Mouse (Mus musculus): ENCODE measurements around the gene Tmem143. TPM values are rescaled to one million over a fixed set of nuclear protein-coding genes. Genes with fewer than 3 reads are reported as not detected.
A peak's percentile ranks its signal among the peaks of the same experiment; 100 is the strongest.

Gene Tmem143
- polyA plus RNA-seq, 1 experiment from 2014 or later = 3.5 TPM

DNA sequence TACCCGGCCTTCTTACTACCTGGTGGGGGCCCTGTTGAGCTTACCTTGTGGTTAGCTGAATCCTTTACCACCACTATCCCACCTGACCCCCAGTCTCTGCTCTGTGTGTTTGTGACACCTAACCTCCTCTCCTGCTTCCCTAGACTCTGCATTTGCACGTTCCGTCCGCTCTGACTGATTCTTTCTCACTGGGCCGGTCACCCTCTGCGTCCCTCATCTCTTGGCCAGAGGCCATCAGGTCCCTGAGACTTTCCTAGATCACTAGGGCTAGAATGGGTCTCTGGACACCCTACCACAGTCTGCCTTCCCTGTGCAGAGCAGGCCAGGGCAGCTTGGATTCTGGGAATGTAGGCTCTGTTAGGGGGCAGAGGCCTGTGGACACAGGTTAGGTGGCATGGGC lies 17.3 kb downstream of the Tmem143 start:
- H3K27ac ChIP-seq (ENCODE audit: low read depth) = no peak overlapping the region
- H3K9ac ChIP-seq (replicated peaks) = no peak overlapping the region
- no peak for ATAC-seq
- no peak for TF ChIP-seq EP300 (IDR thresholded peaks at IDR 0.05; ENCODE audit: low read depth)
- TF ChIP-seq CTCF (IDR thresholded peaks at IDR 0.05; ENCODE audit: low read depth) = no peak
- 89% methylated on average over 6 of the region's 6 CpGs for WGBS (ENCODE audit: insufficient replicate concordance)
- H3K4me3 ChIP-seq (ENCODE audit: low read depth, low read length) = no peak overlapping the region
- peaks cover 17% of the 10 kb centered on the region for H3K4me1 ChIP-seq (ENCODE audit: insufficient read depth)
- H3K27me3 ChIP-seq (ENCODE audit: insufficient read depth, low read length) = no peaks in the 10 kb centered on the region
- H3K9me3 ChIP-seq (ENCODE audit: low read length) = peaks cover 2% of the 10 kb centered on the region; the same call in 1 of the 2 replicates
- DNase-seq = no peak
- peaks cover 26% of the 10 kb centered on the region for H3K36me3 ChIP-seq (replicated peaks; ENCODE audit: insufficient read depth, low read length)
- H3K4me2 ChIP-seq (ENCODE audit: low read depth, low read length) = no peak overlapping the region

- Histone ChIP-seq H3K27me3 (ENCODE audit: insufficient read depth, low read length) (no peaks in the 10 kb centered on the region), H3K4me1 (ENCODE audit: insufficient read depth) (peaks cover 26% of the 10 kb centered on the region), H3K9ac (replicated peaks) (no peak overlapping the region), H3K4me3 (ENCODE audit: low read depth, low read length) (no peak overlapping the region), H3K27ac (ENCODE audit: low read depth) (no peak overlapping the region), H3K36me3 (replicated peaks; ENCODE audit: insufficient read depth, low read length) (peaks cover 19% of the 10 kb centered on the region), H3K9me3 (ENCODE audit: low read length) (no peaks in the 10 kb centered on the region), H3K4me2 (ENCODE audit: low read depth, low read length) (no peak overlapping the region)
- 78% methylated on average over 5 of the region's 5 CpGs for WGBS (ENCODE audit: insufficient replicate concordance)
- TF ChIP-seq EP300 (IDR thresholded peaks at IDR 0.05; ENCODE audit: low read depth) (no peak), CTCF (IDR thresholded peaks at IDR 0.05; ENCODE audit: low read depth) (no peak)
- DNase-seq (no peak), ATAC-seq (no peak)
These were observed 18.3 kb downstream of the Tmem143 start for GRCm38 (mm10) chr7:45915011-45915410.

DNA sequence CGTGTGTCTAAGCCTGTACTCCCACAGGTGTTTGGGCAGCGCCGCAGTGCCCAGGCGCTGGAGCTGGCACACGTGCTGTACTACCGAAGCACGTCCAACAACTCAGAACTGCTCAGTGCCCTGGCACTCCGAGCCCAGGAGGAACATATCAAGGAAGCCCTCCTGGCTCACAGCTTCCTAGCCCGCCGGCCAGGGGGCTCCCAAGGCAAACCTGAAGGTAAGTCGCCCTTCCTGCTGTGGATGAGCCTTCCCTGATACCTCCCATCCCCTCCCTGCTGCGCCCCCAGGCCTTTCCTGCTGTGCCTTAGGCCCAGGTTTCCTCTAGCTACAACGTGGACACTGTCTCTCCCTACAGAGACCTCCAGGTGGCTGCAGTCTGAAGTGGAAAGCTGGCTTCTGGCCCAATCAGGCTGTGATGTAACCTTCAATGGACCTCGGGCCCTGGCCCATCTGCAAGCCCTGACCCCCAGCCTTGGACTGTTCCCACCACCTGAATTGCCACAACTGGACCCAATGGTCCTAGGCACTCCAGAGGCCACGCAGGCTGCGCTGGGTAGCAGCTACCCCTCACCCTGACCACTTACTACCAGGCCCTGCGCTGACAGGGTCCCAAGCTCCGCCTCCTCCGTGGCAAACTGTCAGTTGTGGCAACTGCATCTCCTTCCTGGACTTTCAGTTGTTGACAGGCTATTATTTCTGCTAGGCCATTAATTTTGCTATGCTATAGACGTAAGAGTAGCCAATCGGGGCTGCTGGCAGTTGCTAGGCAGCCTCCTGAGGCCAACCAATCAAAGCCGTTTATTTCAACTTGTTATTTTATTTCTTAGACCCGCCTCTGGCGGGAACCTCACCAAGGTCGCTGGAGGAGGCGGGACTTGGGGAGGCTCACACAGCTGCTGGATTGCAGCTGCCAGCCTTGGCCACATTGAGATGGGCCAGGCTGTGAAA lies 19.6 kb downstream of the Tmem143 start:
- peak overlapping the region; percentile 59 for H3K27ac ChIP-seq (ENCODE audit: low read depth)
- H3K9ac ChIP-seq (replicated peaks) = peak overlapping the region; percentile 58
- peak overlapping the region; percentile 64 for H3K4me2 ChIP-seq (ENCODE audit: low read depth, low read length)
- peak; percentile 79 for ATAC-seq
- no peak for TF ChIP-seq EP300 (IDR thresholded peaks at IDR 0.05; ENCODE audit: low read depth)
- TF ChIP-seq CTCF (IDR thresholded peaks at IDR 0.05; ENCODE audit: low read depth) = 0 out of 2 replicates have a peak, but pooled peaks have one; percentile 13
- peak; percentile 77 for DNase-seq
- no peaks in the 10 kb centered on the region for H3K27me3 ChIP-seq (ENCODE audit: insufficient read depth, low read length)
- WGBS (ENCODE audit: insufficient replicate concordance) = 35% methylated on average over 26 of the region's 26 CpGs
- peaks cover 16% of the 10 kb centered on the region for H3K36me3 ChIP-seq (replicated peaks; ENCODE audit: insufficient read depth, low read length)
- peaks cover 35% of the 10 kb centered on the region for H3K4me1 ChIP-seq (ENCODE audit: insufficient read depth)
- peak overlapping the region; percentile 36 for H3K4me3 ChIP-seq (ENCODE audit: low read depth, low read length)
- H3K9me3 ChIP-seq (ENCODE audit: low read length) = no peaks in the 10 kb centered on the region

GRCm38 (mm10) chr7:45917004-45917704 lies 20.4 kb downstream of the Tmem143 start:
- DNase-seq (no peak), ATAC-seq (no peak)
- no peak for TF ChIP-seq EP300 (IDR thresholded peaks at IDR 0.05; ENCODE audit: low read depth)
- peaks cover 44% of the 10 kb centered on the region for H3K4me1 ChIP-seq (ENCODE audit: insufficient read depth)
- H3K4me3 ChIP-seq (ENCODE audit: low read depth, low read length) = 0 out of 2 replicates have a peak overlapping the region, but pooled peaks have one; percentile 36
- H3K27ac ChIP-seq (ENCODE audit: low read depth) = peak overlapping the region; percentile 59
- H3K9me3 ChIP-seq (ENCODE audit: low read length) = no peaks in the 10 kb centered on the region
- 38% methylated on average over 13 of the region's 13 CpGs for WGBS (ENCODE audit: insufficient replicate concordance)
- H3K27me3 ChIP-seq (ENCODE audit: insufficient read depth, low read length) = no peaks in the 10 kb centered on the region
- H3K4me2 ChIP-seq (ENCODE audit: low read depth, low read length) = peak overlapping the region; percentile 64
- peaks cover 16% of the 10 kb centered on the region for H3K36me3 ChIP-seq (replicated peaks; ENCODE audit: insufficient read depth, low read length)
- peak overlapping the region; percentile 58 for H3K9ac ChIP-seq (replicated peaks)

- Histone ChIP-seq H3K9me3 (ENCODE audit: low read length) (no peaks in the 10 kb centered on the region), H3K4me2 (ENCODE audit: low read depth, low read length) (no peak overlapping the region), H3K9ac (replicated peaks) (no peak overlapping the region), H3K36me3 (replicated peaks; ENCODE audit: insufficient read depth, low read length) (peaks cover 16% of the 10 kb centered on the region), H3K27ac (ENCODE audit: low read depth) (peak overlapping the region; percentile 59), H3K4me3 (ENCODE audit: low read depth, low read length) (no peak overlapping the region), H3K4me1 (ENCODE audit: insufficient read depth) (peaks cover 51% of the 10 kb centered on the region), H3K27me3 (ENCODE audit: insufficient read depth, low read length) (no peaks in the 10 kb centered on the region)
- no peak for ATAC-seq
- WGBS (ENCODE audit: insufficient replicate concordance) = 86% methylated on average over 15 of the region's 15 CpGs
- TF ChIP-seq CTCF (IDR thresholded peaks at IDR 0.05; ENCODE audit: low read depth) (no peak), EP300 (IDR thresholded peaks at IDR 0.05; ENCODE audit: low read depth) (no peak)
- no peak for DNase-seq
These were observed 21.2 kb downstream of the Tmem143 start for GRCm38 (mm10) chr7:45917926-45918325.

- Histone ChIP-seq H3K4me2 (ENCODE audit: low read depth, low read length) (peak overlapping the region; percentile 77), H3K27me3 (ENCODE audit: insufficient read depth, low read length) (no peaks in the 10 kb centered on the region), H3K36me3 (replicated peaks; ENCODE audit: insufficient read depth, low read length) (peaks cover 16% of the 10 kb centered on the region), H3K9me3 (ENCODE audit: low read length) (no peaks in the 10 kb centered on the region), H3K9ac (replicated peaks) (no peak overlapping the region), H3K4me3 (ENCODE audit: low read depth, low read length) (no peak overlapping the region), H3K4me1 (ENCODE audit: insufficient read depth) (peaks cover 59% of the 10 kb centered on the region), H3K27ac (ENCODE audit: low read depth) (0 out of 2 replicates have a peak overlapping the region, but pooled peaks have one; percentile 22)
- TF ChIP-seq CTCF (IDR thresholded peaks at IDR 0.05; ENCODE audit: low read depth) (peak; percentile 72), EP300 (IDR thresholded peaks at IDR 0.05; ENCODE audit: low read depth) (no peak)
- no peak for ATAC-seq
- DNase-seq = no peak
- 72% methylated on average over 14 of the region's 14 CpGs for WGBS (ENCODE audit: insufficient replicate concordance)
These were observed 22.4 kb downstream of the Tmem143 start for GRCm38 (mm10) chr7:45919083-45919671.

Data from liver, postnatal 0 days (tissue).